Mouse (Mus musculus): Measurements from ENCODE around the gene Map6d1. TPM values are rescaled to one million over a fixed set of nuclear protein-coding genes. Genes with fewer than 3 reads are reported as not detected.

Gene Map6d1
- 0.46 and 0.55 TPM in 2 replicates for polyA plus RNA-seq (2015; fragmentation: Nextera tagmentation; extraction: Ambion mirVana)

DNA sequence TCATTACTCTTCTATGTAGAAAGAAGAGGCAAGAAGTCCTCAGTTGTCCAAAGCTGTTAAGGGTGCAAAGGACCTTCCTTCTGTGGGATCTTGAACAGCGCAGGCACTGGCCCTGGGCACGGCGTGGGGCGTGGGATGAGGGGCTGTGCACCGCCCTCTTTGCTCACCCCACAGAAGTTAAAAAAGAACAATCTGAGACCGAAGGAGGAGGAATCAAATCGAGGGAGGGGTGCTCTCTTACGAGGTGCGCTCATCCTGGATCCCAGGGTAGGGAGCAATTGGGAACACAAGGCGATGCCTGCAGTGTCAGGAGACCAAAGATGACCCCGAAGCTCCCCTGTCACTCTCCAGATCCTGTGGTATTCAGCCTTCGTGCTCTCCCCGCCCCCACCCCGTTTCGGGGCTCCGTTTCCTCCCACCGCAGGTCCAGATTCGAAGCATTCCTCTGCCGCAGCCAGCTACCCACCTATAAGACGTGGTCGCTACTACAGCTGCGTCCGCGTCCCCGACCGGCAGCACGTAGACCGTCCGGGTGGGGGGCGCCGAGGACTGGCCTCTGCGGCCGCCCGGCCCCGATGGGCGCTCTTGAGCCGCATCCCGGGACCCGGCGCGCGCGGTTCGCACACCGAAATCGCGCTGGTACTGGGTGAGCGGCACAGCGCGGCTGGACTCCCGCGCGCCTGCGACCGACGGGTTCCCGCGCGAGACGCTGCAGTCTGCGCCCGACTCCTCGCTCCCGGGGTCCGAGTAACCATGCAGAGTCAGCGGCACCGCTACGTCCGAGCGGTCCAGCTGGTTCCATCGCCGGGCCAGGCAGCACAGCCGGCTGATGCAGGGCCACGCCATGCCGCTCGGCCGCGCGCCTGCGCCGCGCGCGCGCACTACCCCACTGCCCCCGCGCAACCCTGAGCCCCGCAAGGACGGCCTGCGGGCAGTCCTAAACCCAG is at the start of gene Map6d1:
Gene Map6d1, minus strand, starts transcription at position 891 of the 947 bp plus-strand sequence.
- Histone ChIP-seq H3K9me3 (ENCODE audit: control insufficient read depth, low read length) (no peaks in the 10 kb centered on the region), H3K9ac (ENCODE audit: low read length) (peak within 1 kb of the TSS; percentile 69), H3K4me2 (ENCODE audit: low read depth, low read length) (peak within 1 kb of the TSS; percentile 95), H3K27ac (ENCODE audit: low read length) (no peak within 1 kb of the TSS), H3K36me3 (ENCODE audit: control insufficient read depth, insufficient read depth, low read length) (no peaks in the 10 kb centered on the region), H3K4me1 (replicated peaks; ENCODE audit: control insufficient read depth, insufficient read depth, low read length) (peaks cover 4% of the 10 kb centered on the region; the same call in 1 of the 2 replicates), H3K27me3 (ENCODE audit: control insufficient read depth, insufficient read depth, low read depth, low read length) (no peaks in the 10 kb centered on the region), H3K4me3 (ENCODE audit: low read length) (peak within 1 kb of the TSS; percentile 71)
- ATAC-seq (ENCODE audit: low read depth), result peak; percentile 86
- under 1% methylated on average over 90 of the region's 90 CpGs for WGBS

DNA sequence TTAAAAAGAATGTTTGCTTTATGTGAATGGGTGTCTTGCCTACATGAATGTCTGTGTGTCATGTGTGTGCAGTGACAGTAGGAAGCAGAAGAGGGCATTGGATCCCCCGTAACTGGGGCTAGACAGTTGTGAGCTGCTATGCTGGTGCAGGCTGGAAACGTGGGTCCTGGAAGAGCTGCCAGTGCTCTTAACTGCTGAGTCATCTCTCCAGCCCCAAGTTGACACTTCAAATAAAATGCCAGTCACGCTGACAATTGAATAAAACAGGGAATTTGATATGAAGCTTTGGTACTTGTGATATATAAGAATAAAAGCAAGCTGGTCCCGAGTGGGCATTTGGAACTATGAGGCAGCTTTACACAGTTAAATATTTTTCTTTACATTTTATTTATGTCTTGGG is 39.1 kb upstream of the Map6d1 start:
- Histone ChIP-seq H3K36me3 (ENCODE audit: control insufficient read depth, insufficient read depth, low read length) (peaks cover 26% of the 10 kb centered on the region), H3K9me3 (ENCODE audit: control insufficient read depth, low read length) (no peaks in the 10 kb centered on the region)
- ATAC-seq (ENCODE audit: low read depth), result no peak

DNA sequence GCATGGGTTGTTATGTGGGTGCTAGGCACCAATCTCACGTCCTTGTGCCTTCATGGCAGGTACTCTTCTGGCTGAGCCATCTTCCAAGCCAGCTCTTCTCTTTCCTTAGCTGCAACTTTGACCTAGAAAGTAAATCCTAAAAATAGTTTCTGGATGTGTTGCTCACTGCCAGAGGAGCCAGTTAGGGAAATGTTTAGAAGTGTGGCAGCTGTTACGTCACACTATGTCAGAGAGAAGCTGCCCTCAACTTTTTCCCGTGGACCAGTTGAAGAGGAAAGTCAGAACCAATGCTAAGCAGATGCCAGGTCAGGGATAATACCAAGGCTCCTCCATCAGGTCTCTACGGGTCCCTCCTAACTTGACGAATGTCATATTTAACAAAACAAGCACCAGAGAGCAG is 38.2 kb upstream of the Map6d1 start:
- H3K4me1 ChIP-seq (replicated peaks; ENCODE audit: control insufficient read depth, insufficient read depth, low read length), result no peaks in the 10 kb centered on the region
- no peak overlapping the region for H3K27ac ChIP-seq (ENCODE audit: low read length)
- H3K9ac ChIP-seq (ENCODE audit: low read length), result no peak overlapping the region
- H3K27me3 ChIP-seq (ENCODE audit: control insufficient read depth, insufficient read depth, low read depth, low read length), result no peaks in the 10 kb centered on the region
- peaks cover 23% of the 10 kb centered on the region for H3K36me3 ChIP-seq (ENCODE audit: control insufficient read depth, insufficient read depth, low read length)
- 81% methylated on average over 5 of the region's 5 CpGs for WGBS
- ATAC-seq (ENCODE audit: low read depth), result no peak
- no peak overlapping the region for H3K4me3 ChIP-seq (ENCODE audit: low read length)
- H3K9me3 ChIP-seq (ENCODE audit: control insufficient read depth, low read length), result no peaks in the 10 kb centered on the region
- no peak overlapping the region for H3K4me2 ChIP-seq (ENCODE audit: low read depth, low read length)

More for the DNA sequence above, 39.1 kb upstream of the Map6d1 start:
- H3K4me1 ChIP-seq (replicated peaks; ENCODE audit: control insufficient read depth, insufficient read depth, low read length), result no peaks in the 10 kb centered on the region
- no peak overlapping the region for H3K9ac ChIP-seq (ENCODE audit: low read length)
- no peak overlapping the region for H3K4me3 ChIP-seq (ENCODE audit: low read length)
- 72% methylated on average over 4 of the region's 4 CpGs for WGBS
- no peak overlapping the region for H3K4me2 ChIP-seq (ENCODE audit: low read depth, low read length)
- no peaks in the 10 kb centered on the region for H3K27me3 ChIP-seq (ENCODE audit: control insufficient read depth, insufficient read depth, low read depth, low read length)
- no peak overlapping the region for H3K27ac ChIP-seq (ENCODE audit: low read length)

DNA sequence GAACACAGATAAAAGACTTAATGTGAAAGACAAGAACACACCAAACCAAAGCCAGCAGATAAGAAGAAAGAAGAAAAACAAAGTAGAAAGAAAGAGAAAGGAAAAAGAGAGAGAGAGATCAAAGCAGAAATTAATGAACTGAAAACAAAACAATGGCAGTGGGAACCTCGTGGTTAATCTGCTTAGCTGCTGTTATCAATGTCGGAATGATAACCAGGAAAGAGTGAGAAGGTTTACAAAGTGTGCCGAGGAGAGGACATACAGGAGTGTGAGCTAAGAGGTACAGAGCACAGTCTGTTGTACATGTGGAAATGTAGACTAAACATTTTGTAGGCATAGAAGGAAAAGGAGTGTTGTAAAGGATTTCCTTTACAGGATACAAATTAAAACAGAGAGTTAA is 31.8 kb upstream of the Map6d1 start:
- no peaks in the 10 kb centered on the region for H3K9me3 ChIP-seq (ENCODE audit: control insufficient read depth, low read length)
- no peaks in the 10 kb centered on the region for H3K27me3 ChIP-seq (ENCODE audit: control insufficient read depth, insufficient read depth, low read depth, low read length)
- H3K9ac ChIP-seq (ENCODE audit: low read length), result no peak overlapping the region
- no peaks in the 10 kb centered on the region for H3K4me1 ChIP-seq (replicated peaks; ENCODE audit: control insufficient read depth, insufficient read depth, low read length)
- H3K36me3 ChIP-seq (ENCODE audit: control insufficient read depth, insufficient read depth, low read length), result peaks cover 1% of the 10 kb centered on the region
- H3K4me2 ChIP-seq (ENCODE audit: low read depth, low read length), result no peak overlapping the region
- no peak overlapping the region for H3K27ac ChIP-seq (ENCODE audit: low read length)
- ATAC-seq (ENCODE audit: low read depth), result no peak
- no peak overlapping the region for H3K4me3 ChIP-seq (ENCODE audit: low read length)
- 9% methylated on average over 3 of the region's 3 CpGs for WGBS

DNA sequence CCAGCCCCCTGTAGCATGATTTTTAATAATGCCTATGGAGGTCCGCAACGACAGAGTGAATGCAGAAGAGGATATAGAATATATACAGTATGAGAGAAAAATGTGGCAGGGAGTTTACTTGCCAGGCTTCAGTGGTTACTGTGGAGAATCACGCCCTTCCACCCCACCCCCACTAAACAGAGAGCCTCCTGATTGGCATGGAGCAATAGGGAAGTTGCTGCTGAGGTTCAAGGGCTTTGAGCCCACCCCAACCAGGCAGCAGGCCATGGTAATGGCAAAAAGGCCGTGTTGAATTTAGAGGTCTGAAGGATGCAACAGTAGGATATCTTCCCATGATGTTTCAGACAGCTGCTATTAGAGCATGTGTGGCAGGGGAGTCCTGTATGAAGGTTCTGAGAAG is 30.2 kb upstream of the Map6d1 start:
- Histone ChIP-seq H3K36me3 (ENCODE audit: control insufficient read depth, insufficient read depth, low read length) (no peaks in the 10 kb centered on the region), H3K4me3 (ENCODE audit: low read length) (no peak overlapping the region)
- WGBS, result 69% methylated on average over 4 of the region's 4 CpGs

DNA sequence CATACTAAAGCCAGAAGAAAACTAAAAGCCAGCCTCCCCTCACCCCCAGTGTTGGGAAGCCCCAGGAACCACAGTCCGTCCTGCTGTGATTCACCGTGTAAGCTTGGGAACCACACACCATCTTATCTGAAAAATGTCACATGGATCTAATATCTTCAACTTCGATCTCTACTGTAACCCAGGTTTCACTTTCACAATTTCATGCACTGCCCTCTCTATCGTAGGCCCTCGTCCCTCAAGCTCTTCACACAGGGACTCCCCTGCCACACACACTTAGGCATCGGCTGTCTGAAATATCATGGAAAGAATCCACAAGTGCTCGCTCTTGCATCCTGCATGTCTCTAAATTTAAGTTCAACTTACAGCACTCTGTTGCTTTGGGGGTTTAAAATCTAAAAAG is 23.9 kb upstream of the Map6d1 start:
- Histone ChIP-seq H3K9me3 (ENCODE audit: control insufficient read depth, low read length) (no peaks in the 10 kb centered on the region), H3K4me3 (ENCODE audit: low read length) (no peak overlapping the region), H3K27me3 (ENCODE audit: control insufficient read depth, insufficient read depth, low read depth, low read length) (no peaks in the 10 kb centered on the region), H3K4me2 (ENCODE audit: low read depth, low read length) (no peak overlapping the region), H3K4me1 (replicated peaks; ENCODE audit: control insufficient read depth, insufficient read depth, low read length) (no peaks in the 10 kb centered on the region), H3K9ac (ENCODE audit: low read length) (no peak overlapping the region), H3K36me3 (ENCODE audit: control insufficient read depth, insufficient read depth, low read length) (no peaks in the 10 kb centered on the region), H3K27ac (ENCODE audit: low read length) (no peak overlapping the region)
- ATAC-seq (ENCODE audit: low read depth), result no peak
- 65% methylated on average over 7 of the region's 7 CpGs for WGBS

More for the DNA sequence above, 30.2 kb upstream of the Map6d1 start:
- no peak overlapping the region for H3K27ac ChIP-seq (ENCODE audit: low read length)
- H3K27me3 ChIP-seq (ENCODE audit: control insufficient read depth, insufficient read depth, low read depth, low read length), result no peaks in the 10 kb centered on the region
- no peak overlapping the region for H3K9ac ChIP-seq (ENCODE audit: low read length)
- H3K9me3 ChIP-seq (ENCODE audit: control insufficient read depth, low read length), result no peaks in the 10 kb centered on the region
- no peaks in the 10 kb centered on the region for H3K4me1 ChIP-seq (replicated peaks; ENCODE audit: control insufficient read depth, insufficient read depth, low read length)
- no peak overlapping the region for H3K4me2 ChIP-seq (ENCODE audit: low read depth, low read length)
- ATAC-seq (ENCODE audit: low read depth), result no peak

DNA sequence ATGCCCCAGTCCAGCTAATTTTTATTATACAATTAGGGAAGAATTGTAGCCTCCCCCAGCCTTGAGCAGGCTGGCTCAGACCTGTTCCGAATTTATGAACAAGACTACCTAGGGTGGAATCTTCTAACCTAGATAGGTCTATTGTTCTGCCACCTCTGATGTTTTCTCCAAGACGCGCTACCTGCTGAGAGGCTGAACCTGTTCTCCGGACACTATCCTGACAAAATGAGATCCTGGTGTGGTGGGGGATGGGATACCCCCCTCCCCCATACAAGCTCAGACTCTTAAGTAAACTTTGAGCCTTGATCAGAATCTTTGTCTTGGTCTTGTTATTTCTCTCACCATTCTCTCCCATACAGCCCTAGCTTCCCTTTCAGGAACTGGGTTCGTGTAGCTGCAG is 16.8 kb upstream of the Map6d1 start:
- 77% methylated on average over 5 of the region's 5 CpGs for WGBS
- Histone ChIP-seq H3K9ac (ENCODE audit: low read length) (no peak overlapping the region), H3K27me3 (ENCODE audit: control insufficient read depth, insufficient read depth, low read depth, low read length) (no peaks in the 10 kb centered on the region), H3K4me2 (ENCODE audit: low read depth, low read length) (no peak overlapping the region), H3K36me3 (ENCODE audit: control insufficient read depth, insufficient read depth, low read length) (no peaks in the 10 kb centered on the region), H3K9me3 (ENCODE audit: control insufficient read depth, low read length) (no peaks in the 10 kb centered on the region), H3K4me3 (ENCODE audit: low read length) (no peak overlapping the region), H3K4me1 (replicated peaks; ENCODE audit: control insufficient read depth, insufficient read depth, low read length) (no peaks in the 10 kb centered on the region), H3K27ac (ENCODE audit: low read length) (no peak overlapping the region)
- ATAC-seq (ENCODE audit: low read depth), result no peak

DNA sequence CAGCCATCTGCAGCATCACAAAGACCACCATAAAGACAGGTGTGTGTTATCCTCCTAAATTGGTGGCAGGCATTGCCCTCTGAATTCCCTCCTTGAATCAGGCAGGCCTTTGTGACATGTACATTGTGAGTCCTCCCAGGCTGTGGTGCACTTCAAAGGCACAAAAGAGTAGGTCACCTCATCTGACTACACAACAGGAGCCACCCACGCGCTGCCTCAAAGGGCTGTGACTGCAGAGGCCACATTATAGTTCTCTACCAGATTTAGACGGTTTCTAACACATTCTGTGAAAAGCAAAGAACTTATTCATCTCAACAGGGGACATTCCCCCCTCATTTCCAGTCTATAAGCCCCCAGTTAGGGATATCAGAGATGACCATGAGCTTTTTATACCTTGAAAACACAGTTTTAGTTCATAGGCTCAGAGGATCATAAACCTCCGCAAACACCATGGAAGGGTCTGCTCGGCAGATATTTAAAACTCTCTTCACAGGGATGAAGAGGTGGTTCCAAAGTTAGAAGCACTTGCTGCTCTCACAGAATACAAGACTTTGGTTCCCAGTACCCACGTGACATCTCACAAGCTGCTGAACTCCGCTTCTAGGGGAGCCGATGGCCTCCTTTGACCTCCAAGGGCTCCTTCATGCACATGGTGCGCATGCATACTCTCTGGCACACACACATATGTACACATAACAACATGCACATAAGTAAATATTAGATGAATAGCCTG is 7.5 kb upstream of the Map6d1 start:
- no peak overlapping the region for H3K9ac ChIP-seq (ENCODE audit: low read length)
- H3K36me3 ChIP-seq (ENCODE audit: control insufficient read depth, insufficient read depth, low read length), result no peaks in the 10 kb centered on the region
- WGBS, result 79% methylated on average over 9 of the region's 9 CpGs
- no peak for ATAC-seq (ENCODE audit: low read depth)
- no peak overlapping the region for H3K4me3 ChIP-seq (ENCODE audit: low read length)
- no peaks in the 10 kb centered on the region for H3K9me3 ChIP-seq (ENCODE audit: control insufficient read depth, low read length)
- no peaks in the 10 kb centered on the region for H3K27me3 ChIP-seq (ENCODE audit: control insufficient read depth, insufficient read depth, low read depth, low read length)
- no peak overlapping the region for H3K4me2 ChIP-seq (ENCODE audit: low read depth, low read length)
- H3K4me1 ChIP-seq (replicated peaks; ENCODE audit: control insufficient read depth, insufficient read depth, low read length), result no peaks in the 10 kb centered on the region
- H3K27ac ChIP-seq (ENCODE audit: low read length), result no peak overlapping the region

DNA sequence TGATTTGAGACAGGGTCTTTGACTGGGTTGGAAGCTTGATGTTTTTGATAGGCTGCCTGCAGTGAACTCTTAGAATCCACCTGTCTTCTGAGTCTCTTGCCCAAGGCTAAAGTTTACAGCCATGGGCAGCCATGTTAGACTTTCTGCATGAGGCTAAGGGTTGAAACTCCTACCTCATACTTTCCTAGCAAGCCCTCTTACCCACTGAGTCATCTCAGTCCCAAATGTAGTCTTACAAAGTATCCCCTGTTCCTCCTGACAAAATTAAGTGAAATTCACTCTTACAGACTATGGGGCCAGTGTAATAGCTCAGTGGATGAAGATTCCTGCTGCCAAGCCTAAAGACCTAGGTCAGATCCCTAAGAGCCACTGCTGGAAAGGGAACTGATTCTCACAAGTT is 5.9 kb upstream of the Map6d1 start:
- Histone ChIP-seq H3K9ac (ENCODE audit: low read length) (no peak overlapping the region), H3K4me2 (ENCODE audit: low read depth, low read length) (no peak overlapping the region), H3K9me3 (ENCODE audit: control insufficient read depth, low read length) (no peaks in the 10 kb centered on the region), H3K4me1 (replicated peaks; ENCODE audit: control insufficient read depth, insufficient read depth, low read length) (no peaks in the 10 kb centered on the region), H3K27ac (ENCODE audit: low read length) (no peak overlapping the region), H3K4me3 (ENCODE audit: low read length) (no peak overlapping the region), H3K36me3 (ENCODE audit: control insufficient read depth, insufficient read depth, low read length) (no peaks in the 10 kb centered on the region), H3K27me3 (ENCODE audit: control insufficient read depth, insufficient read depth, low read depth, low read length) (no peaks in the 10 kb centered on the region)
- ATAC-seq (ENCODE audit: low read depth), result no peak
